Mouse (Mus musculus) limb, embryonic 11.5 days (tissue): ENCODE measurements around the gene Dynlt1c. TPM values are rescaled to one million over a fixed set of nuclear protein-coding genes. Genes with fewer than 3 reads are reported as not detected.
"Not testable (repeated sequence)": the region's sequence is repeated elsewhere in the genome, so short reads cannot be mapped to it uniquely, and the experiment has no call there.

Experiments used
- ATAC-seq: fragments of 200-750 bp; cut with Nextera tagmentation; 2 replicates; pipeline ENCODE4 v1.8.0; 2017; ENCODE audit warnings: low read depth; ENCODE audit not compliant: insufficient number of reproducible peaks, low FRiP score, low TSS enrichment
- DNase-seq: peaks from one replicate; pipeline ENCODE4 v3.0.0-alpha.2; 2015; ENCODE audit warnings: low spot score
- H3K27ac ChIP-seq: fragments of 300-500 bp; sonication (generic); replicated peaks from 2 replicates; pipeline ENCODE4 v1.5.1; 2014; ENCODE audit warnings: low read depth, mild to moderate bottlenecking, low read length
- H3K27me3 ChIP-seq: fragments of 300-500 bp; sonication (generic); 2 replicates; pipeline ENCODE4 v1.6.1; 2014; ENCODE audit warnings: mild to moderate bottlenecking, low read length, mixed read lengths; ENCODE audit not compliant: control insufficient read depth, insufficient read depth
- H3K36me3 ChIP-seq: fragments of 300-500 bp; sonication (generic); 2 replicates; pipeline ENCODE4 v1.6.1; 2014; ENCODE audit warnings: mild to moderate bottlenecking, low read length, moderate library complexity, mixed read lengths; ENCODE audit not compliant: control insufficient read depth, insufficient read depth
- H3K4me1 ChIP-seq: fragments of 300-500 bp; sonication (generic); 2 replicates; pipeline ENCODE4 v1.6.1; 2014; ENCODE audit warnings: low read length, mixed read lengths; ENCODE audit not compliant: control insufficient read depth, insufficient read depth
- H3K4me2 ChIP-seq: fragments of 300-500 bp; sonication (generic); 2 replicates; pipeline ENCODE4 v1.6.1; 2014; ENCODE audit warnings: low read depth, mild to moderate bottlenecking, moderate library complexity; ENCODE audit not compliant: severe bottlenecking
- H3K4me3 ChIP-seq: fragments of 300-500 bp; sonication (generic); 2 replicates; pipeline ENCODE4 v1.5.1; 2014; ENCODE audit warnings: low read depth, low read length
- H3K9ac ChIP-seq: fragments of 300-500 bp; sonication (generic); 2 replicates; pipeline ENCODE4 v1.6.1; 2014; ENCODE audit warnings: mild to moderate bottlenecking, low read length
- H3K9me3 ChIP-seq: fragments of 300-500 bp; sonication (generic); 2 replicates; pipeline ENCODE4 v1.6.1; 2016; ENCODE audit warnings: low read length; ENCODE audit not compliant: control insufficient read depth
- WGBS: fragments of 180-500 bp; shearing (Covaris S2); extraction: QIAGEN DNeasy Blood & Tissue Kit; methylation state at CpG from one replicate; pipeline ENCODE4 v1.1.7; 2014; 5-methylcytosine and 5-hydroxymethylcytosine counted together
- polyA plus RNA-seq: library from polyadenylated mRNA; unstranded; fragments of >200 nt; fragmentation: Nextera tagmentation; extraction: Ambion mirVana; gene quantifications from 2 replicates; pipeline ENCODE4 v1.2.1, GENCODE M21; 2014

Gene Dynlt1c
- polyA plus RNA-seq, 1 experiment from 2014 or later: 31.4 TPM

- not testable (repeated sequence) for H3K4me2 ChIP-seq, H3K4me1 ChIP-seq, H3K36me3 ChIP-seq, H3K27me3 ChIP-seq, H3K9ac ChIP-seq, H3K27ac ChIP-seq, H3K4me3 ChIP-seq, DNase-seq, H3K9me3 ChIP-seq, ATAC-seq
- 82% methylated on average over 1 of the region's 1 CpGs for WGBS
Measured at GRCm38 (mm10) chr17:6605347-6605746, 3.9 kb downstream of the Dynlt1c start.

DNA sequence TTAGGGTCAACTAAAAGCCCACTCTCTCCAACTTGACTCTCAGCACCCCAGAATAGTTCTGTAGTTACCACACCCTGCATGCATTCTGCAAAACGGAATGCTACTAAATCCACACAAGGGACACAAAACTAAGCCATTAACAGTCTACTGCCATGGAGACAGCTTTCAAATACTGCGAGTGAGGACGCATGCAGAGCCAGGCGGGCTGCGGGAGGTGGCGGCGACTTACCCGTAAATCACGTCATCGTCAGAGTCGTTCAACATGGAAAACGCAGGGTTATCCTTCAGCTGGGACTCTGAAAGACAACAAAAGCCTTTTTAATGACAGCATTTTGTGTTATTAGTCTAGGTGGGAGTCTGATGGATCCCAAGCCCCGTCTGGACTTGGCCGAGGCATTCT, 12.1 kb downstream of the Dynlt1c start:
- not testable (repeated sequence) for H3K36me3 ChIP-seq, H3K27ac ChIP-seq, DNase-seq, H3K9me3 ChIP-seq, H3K4me2 ChIP-seq, ATAC-seq, H3K9ac ChIP-seq, H3K4me3 ChIP-seq, H3K27me3 ChIP-seq, H3K4me1 ChIP-seq
- 81% methylated on average over 11 of the region's 14 CpGs for WGBS

- WGBS: 97% methylated on average over 4 of the region's 9 CpGs
- not testable (repeated sequence) for H3K4me3 ChIP-seq, H3K9me3 ChIP-seq, H3K27me3 ChIP-seq, ATAC-seq, H3K9ac ChIP-seq, DNase-seq, H3K4me2 ChIP-seq, H3K36me3 ChIP-seq, H3K27ac ChIP-seq, H3K4me1 ChIP-seq
Measured at GRCm38 (mm10) chr17:6614316-6614715, 12.8 kb downstream of the Dynlt1c start.

- not testable (repeated sequence) for H3K36me3 ChIP-seq, H3K4me2 ChIP-seq, ATAC-seq, H3K27me3 ChIP-seq, H3K9me3 ChIP-seq, H3K4me1 ChIP-seq, H3K27ac ChIP-seq, DNase-seq, H3K4me3 ChIP-seq, H3K9ac ChIP-seq
- 97% methylated on average over 9 of the region's 9 CpGs for WGBS
Measured at GRCm38 (mm10) chr17:6616731-6617130, 15.3 kb downstream of the Dynlt1c start.

DNA sequence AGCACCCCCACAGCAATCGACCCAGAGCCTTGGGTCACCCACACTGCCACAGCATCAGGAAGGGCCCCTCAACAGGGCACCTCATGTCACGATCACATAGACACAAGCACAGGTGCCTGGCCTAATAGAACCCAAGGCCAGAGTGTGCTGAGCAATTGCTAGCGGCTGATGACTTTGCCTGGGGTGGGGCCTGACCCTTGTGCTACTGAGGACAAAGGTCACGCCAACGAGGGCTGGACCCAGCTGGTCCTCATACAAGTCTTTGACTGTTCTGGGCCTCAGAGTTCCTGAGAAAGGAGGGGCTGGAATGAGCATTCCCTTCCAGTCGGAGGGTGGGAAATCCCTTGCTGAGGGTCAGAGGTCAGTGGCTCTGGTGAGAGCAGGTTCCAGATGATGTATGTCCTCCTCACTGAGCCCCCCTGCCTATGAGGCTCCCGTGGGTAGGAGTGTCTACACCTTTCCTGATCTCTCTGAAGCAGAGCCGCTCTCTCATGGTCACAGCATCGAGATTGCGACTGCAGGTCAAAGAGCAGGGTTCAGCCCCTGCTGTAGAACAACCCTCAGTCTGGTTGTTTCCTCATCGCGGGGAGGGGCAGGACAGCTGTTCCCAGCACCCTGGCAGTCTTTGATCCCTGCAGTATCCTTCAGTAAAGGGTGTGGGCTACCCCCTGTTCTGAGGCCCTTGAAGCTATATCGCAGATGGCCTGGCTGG, 16.4 kb downstream of the Dynlt1c start:
- WGBS: 36% methylated on average over 7 of the region's 13 CpGs
- not testable (repeated sequence) for H3K4me3 ChIP-seq, DNase-seq, H3K4me1 ChIP-seq, H3K9ac ChIP-seq, H3K36me3 ChIP-seq, H3K9me3 ChIP-seq, H3K27ac ChIP-seq, H3K27me3 ChIP-seq, H3K4me2 ChIP-seq
- peak; percentile 35; the same call in 1 of the 2 replicates for ATAC-seq

- H3K4me3 ChIP-seq, ATAC-seq, DNase-seq, H3K27me3 ChIP-seq, H3K9me3 ChIP-seq, H3K4me2 ChIP-seq, H3K36me3 ChIP-seq, H3K9ac ChIP-seq, H3K4me1 ChIP-seq, H3K27ac ChIP-seq: not testable (repeated sequence)
- WGBS: 81% methylated on average over 5 of the region's 5 CpGs
Measured at GRCm38 (mm10) chr17:6619271-6619670, 17.8 kb downstream of the Dynlt1c start.

DNA sequence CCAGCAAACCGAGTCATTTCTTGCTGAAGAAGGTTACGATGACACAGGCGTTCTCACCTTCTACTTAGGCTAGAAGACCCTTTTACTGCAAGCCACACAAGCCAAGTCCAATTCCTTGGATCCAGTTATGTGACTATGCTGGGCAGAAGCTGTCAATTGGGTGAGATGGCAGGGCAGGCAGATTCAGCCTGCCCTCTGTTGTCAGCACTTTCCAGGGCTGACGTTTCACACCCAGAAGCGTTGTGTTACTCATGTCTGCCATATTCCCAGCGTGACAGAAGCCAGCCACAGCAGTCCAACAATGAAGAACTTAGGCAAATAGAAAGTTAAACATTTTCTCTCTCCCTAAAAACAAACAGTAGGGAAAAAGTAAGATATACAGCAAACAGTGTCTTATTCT, 18.6 kb downstream of the Dynlt1c start:
- H3K36me3 ChIP-seq, H3K27ac ChIP-seq, ATAC-seq, H3K4me3 ChIP-seq, H3K4me1 ChIP-seq, H3K4me2 ChIP-seq, DNase-seq, H3K9me3 ChIP-seq, H3K9ac ChIP-seq, H3K27me3 ChIP-seq: not testable (repeated sequence)
- 69% methylated on average over 5 of the region's 6 CpGs for WGBS

GRCm38 (mm10) chr17:6620730-6621451, 19.4 kb downstream of the Dynlt1c start:
- H3K27ac ChIP-seq, H3K4me1 ChIP-seq, H3K36me3 ChIP-seq, H3K4me2 ChIP-seq, H3K9ac ChIP-seq, H3K4me3 ChIP-seq, H3K9me3 ChIP-seq, ATAC-seq, H3K27me3 ChIP-seq, DNase-seq: not testable (repeated sequence)
- 80% methylated on average over 18 of the region's 20 CpGs for WGBS
